Mouse (Mus musculus) adrenal gland, adult 2 months (tissue): ENCODE results near the gene Lmbrd2. TPM values are rescaled to one million over a fixed set of nuclear protein-coding genes. Genes with fewer than 3 reads are reported as not detected.
"Not testable (repeated sequence)": the region's sequence is repeated elsewhere in the genome, so short reads cannot be mapped to it uniquely, and the experiment has no call there.

Experiments used
- DNase-seq: peaks from one replicate; pipeline ENCODE4 v3.0.0; 2021
- polyA plus RNA-seq: library from polyadenylated mRNA; depleted of rRNA; stranded (reverse); fragments of >200 nt; gene quantifications from 2 replicates; pipeline ENCODE4 v1.2.3, GENCODE M21; 2012; rRNA removed
- total RNA-seq, 2 experiments: library from RNA; stranded (reverse); gene quantifications; 2 replicates each; pipeline ENCODE4 v1.2.3; 2021

Lmbrd2 gene
- total and polyA plus RNA-seq, 3 experiments = 10.0 to 27.5 (median 24.8) TPM

DNA sequence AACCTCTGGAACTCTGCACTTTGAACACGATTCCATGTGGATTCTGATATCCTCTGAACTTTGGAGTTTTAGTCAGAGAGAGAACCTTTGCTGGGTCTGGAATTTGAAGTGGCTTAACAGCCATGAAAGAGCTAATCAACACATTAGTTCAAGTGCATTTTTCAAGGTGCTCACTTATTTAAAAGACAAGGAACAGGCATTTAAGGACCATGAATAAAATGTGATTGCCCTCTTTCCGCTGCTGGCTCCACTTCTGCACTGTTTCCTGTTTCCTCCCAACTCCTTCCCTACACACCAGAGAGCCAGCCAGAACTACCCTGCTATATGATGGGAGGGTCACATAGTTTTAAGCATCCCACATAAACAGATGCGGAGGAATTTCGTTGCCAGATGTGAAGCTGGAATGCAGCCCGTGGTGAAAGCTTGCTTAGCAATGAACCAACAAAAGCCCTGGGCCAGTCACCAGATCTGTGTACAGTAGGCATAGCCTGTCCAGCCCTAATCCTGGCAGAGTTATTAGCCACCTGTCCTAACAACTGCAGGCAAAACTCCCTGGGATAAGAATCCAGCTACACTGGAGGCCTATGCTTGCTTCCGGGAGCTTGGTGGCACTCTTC is 5.4 kb upstream of the Lmbrd2 start:
- no peak for DNase-seq

DNA sequence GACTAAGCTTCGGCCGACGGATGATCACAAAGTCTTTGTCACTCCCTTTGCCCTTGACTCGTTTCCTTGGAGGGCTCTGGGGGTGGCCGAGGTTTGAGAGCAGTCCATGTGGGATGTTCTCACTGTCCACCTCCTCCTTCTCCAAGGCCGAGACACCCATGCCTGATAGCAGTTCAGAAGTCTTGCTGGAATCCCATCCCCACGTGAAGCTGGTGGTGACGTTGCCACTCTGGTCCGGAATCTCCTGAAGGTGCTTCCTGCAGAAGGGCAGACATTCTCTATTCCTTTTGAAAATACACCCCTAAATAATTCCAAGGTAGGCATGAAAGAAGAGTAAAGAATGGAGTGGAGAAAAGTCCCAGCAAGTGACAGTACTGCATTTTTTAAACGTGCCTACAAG is 903 bp upstream of the Lmbrd2 start:
- no peak for DNase-seq

- no peak for DNase-seq
These were observed 378 bp downstream of the Lmbrd2 start for GRCm38 (mm10) chr15:9140684-9141171.

- DNase-seq = no peak
These were observed 15.0 kb downstream of the Lmbrd2 start, which contains the start of gene Skp2 for GRCm38 (mm10) chr15:9155325-9155724. Gene Skp2, minus strand, starts transcription at chr15:9155425.

DNA sequence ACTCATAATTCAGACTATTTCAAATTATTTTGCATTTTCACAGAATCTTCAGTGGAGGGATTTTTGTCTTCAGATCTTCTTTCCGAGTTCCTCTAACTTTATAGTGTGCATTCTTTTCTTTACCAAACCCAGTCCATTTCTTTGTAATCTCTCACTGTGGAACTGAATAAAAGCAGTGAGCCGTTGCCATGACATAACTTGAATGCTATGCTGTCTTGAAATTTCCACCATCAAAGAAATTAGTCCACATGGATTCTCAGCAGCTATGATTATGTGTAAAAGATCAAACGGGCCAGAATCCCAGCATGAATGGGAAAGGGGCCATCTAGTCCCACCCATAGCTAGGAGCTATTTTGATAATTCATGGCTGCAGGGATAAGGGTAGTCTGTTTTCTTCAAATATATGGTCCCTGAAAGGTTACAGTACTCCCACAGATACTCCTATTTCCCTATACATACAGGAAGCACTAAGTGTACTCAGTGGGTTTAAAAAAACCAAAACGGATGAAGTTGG is 22.3 kb downstream of the Lmbrd2 start:
- DNase-seq = no peak

GRCm38 (mm10) chr15:9164125-9164524 is 23.8 kb downstream of the Lmbrd2 start:
- no peak for DNase-seq

GRCm38 (mm10) chr15:9177038-9177437 is 36.7 kb downstream of the Lmbrd2 start:
- DNase-seq = no peak

- no peak for DNase-seq
These were observed 43.6 kb downstream of the Lmbrd2 start for GRCm38 (mm10) chr15:9183995-9184394.

GRCm38 (mm10) chr15:9189796-9190195 is 49.4 kb downstream of the Lmbrd2 start:
- no peak for DNase-seq

GRCm38 (mm10) chr15:9192685-9193084 is 52.3 kb downstream of the Lmbrd2 start:
- not testable (repeated sequence) for DNase-seq

- DNase-seq = no peak
These were observed 58.1 kb downstream of the Lmbrd2 start for GRCm38 (mm10) chr15:9198421-9198820.

GRCm38 (mm10) chr15:9211891-9212290 is 71.5 kb downstream of the Lmbrd2 start:
- DNase-seq = no peak

DNA sequence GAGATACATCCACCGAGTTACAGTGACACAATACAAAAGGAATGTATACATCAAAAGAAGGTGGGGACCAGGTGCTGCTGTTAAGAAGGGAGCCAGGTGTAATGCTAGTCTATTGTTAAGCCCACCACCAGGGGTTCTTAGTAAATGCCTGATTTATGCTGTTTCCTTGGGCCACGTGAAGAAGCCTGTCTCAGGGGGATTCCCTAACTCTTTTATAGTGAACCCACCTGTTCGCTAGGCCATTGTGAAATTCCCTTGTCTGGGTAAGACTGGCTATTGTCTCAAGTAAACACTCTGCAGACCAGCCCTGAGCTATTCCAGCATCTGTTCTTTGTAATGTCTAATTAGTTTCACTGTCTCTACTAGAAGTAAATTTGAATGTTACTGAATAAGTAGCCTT is 72.7 kb downstream of the Lmbrd2 start:
- DNase-seq = not testable (repeated sequence)

DNA sequence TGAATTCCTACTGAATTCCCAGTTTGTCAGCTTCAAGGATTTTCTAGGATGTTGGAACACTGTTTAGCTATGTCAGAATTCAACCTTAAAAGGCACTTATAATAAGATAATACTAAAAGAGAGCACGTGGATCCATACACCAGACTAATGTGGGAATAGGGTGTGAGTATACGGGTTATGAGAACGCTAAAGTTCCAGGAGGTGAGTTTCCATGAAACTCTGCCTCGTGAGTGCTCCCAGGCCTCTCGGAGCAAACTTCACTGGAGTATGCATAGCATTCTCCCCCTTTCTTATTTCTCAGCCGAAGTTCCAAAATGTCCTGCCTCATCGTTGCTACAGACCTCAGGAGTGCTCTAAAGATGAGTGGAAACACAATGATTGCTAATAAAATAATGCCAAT is 73.1 kb downstream of the Lmbrd2 start:
- not testable (repeated sequence) for DNase-seq

DNA sequence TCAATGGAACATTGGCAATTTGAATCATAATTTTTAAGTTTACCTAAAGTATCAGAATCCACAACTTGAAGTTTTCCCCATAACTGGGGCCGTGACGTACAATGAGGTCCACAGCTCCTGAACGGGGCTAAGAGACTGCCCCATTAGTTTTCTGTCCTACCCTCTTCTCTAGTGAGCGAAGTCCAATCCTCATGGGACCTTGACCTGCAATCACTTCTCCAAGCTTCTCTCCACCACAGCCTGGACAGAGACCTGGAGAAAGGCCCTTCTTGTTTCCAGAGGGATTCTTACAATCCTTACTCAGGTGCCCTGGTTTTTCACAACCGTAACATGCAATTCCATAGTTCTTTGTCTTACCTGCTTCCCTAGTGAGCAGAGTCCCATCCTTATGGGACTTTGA is 76.1 kb downstream of the Lmbrd2 start:
- DNase-seq = no peak

DNA sequence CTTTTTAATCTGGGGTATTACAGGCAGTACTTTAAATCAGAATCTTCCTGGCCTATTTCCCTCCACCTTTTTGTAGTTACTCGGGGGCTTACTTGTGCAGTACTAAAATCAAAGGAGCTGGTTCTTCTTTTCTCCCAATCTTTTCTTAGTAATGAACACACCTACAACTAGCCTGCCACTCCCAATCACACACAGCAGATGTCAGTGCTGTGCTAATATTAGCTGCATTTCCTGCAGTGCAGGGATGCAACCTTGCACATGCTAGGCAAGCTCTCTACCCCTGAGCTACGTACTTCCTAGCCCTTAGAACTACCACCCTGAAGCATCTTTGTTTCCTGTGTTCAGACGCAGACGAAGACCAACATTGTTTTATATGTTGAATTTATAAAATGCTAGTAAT is 90.6 kb downstream of the Lmbrd2 start:
- DNase-seq = not testable (repeated sequence)

DNA sequence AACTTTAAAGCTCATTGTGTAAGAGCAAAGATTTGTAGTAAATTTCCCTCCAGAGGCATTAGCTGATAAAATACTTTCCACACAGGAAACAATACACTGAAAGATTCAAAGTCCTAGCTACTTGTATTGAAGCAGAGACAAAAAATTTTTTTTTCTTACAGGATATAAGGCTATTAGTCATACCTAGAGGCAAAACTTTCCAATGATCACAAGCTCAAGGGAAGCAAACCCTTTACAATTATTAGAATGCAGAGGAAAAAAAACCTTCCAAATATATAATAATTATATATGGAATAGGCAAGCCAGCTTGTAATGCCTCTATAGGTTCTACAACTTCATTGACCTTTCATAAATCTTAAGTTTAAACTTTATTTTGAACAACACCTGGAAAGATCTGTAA is 106.0 kb downstream of the Lmbrd2 start:
- DNase-seq = no peak

Other genes with a start within 250 kb of the Lmbrd2 start
- not detected for gene Ranbp3l, start 172.6 kb upstream of the Lmbrd2 start, total RNA-seq
- not detected in 2 replicates for gene Ranbp3l, start 172.6 kb upstream of the Lmbrd2 start, polyA plus RNA-seq
- gene Nadk2, start 69.3 kb upstream of the Lmbrd2 start, total RNA-seq = 10 to 100 TPM; 56.3 to 57.9 TPM
- gene Nadk2, start 69.3 kb upstream of the Lmbrd2 start, polyA plus RNA-seq = 13.7 and 17.3 TPM in 2 replicates
- 1 to 10 TPM; 2.3 to 3.2 TPM for gene Skp2, start 14.9 kb downstream of the Lmbrd2 start, total RNA-seq
- gene Skp2, start 14.9 kb downstream of the Lmbrd2 start, polyA plus RNA-seq = 0.57 and 0.89 TPM in 2 replicates
- gene Ugt3a1, start 136.3 kb downstream of the Lmbrd2 start, total RNA-seq = under 1 TPM in 1 of 2 experiments, not detected in 1; 0.37 TPM
- gene Ugt3a1, start 136.3 kb downstream of the Lmbrd2 start, polyA plus RNA-seq = not detected in 2 replicates
- under 1 TPM; 0.21 to 0.32 TPM for gene Ugt3a2, start 195.0 kb downstream of the Lmbrd2 start, total RNA-seq
- 0.16 TPM in 1 of 2 replicates, not detected in the other for gene Ugt3a2, start 195.0 kb downstream of the Lmbrd2 start, polyA plus RNA-seq